Mouse (Mus musculus): ENCODE data around the gene Gkn1.

The Gkn1 gene

DNA sequence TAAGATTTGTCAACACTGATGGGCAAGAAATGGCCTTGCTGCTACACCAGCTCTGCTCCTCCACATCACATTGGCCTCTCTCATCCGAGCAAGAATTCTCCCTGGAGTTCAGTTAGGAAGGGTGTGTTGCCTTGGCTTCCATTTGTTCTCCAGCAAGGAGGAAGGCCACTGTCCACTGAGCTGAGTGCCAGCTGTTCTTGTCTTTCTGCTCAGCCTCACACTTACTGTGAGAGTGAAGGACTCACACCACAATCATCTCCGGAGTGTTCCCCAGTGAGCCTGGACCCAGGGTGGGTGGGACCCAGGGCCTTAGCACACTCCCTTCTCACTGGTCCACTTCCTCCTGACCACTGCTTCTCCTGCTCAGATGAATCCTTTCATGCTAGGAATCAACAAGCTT, 23.8 kb downstream of the Gkn1 start:
- DNase-seq (ENCODE audit: low read depth, low spot score), result no peak

DNA sequence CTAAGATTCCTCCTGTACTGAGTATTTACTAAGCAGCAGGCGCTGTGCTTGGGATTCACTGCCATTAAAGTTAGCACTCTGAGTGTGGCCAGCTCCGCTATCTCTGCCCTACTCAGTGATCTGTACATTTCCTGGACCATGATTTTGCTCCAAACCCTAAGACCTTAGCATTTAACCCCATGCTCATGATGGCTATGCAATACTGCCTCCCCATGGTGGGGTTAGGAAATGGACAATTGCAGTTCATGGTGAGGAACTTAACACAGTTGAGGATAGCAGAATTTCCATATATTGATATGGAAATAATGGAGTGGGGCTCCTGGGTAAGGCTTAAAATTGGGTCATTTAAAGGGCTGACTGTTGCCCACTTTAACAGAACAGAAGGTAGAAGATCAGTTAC, 27.4 kb downstream of the Gkn1 start:
- peak; percentile 27 for DNase-seq (ENCODE audit: low read depth, low spot score)

DNA sequence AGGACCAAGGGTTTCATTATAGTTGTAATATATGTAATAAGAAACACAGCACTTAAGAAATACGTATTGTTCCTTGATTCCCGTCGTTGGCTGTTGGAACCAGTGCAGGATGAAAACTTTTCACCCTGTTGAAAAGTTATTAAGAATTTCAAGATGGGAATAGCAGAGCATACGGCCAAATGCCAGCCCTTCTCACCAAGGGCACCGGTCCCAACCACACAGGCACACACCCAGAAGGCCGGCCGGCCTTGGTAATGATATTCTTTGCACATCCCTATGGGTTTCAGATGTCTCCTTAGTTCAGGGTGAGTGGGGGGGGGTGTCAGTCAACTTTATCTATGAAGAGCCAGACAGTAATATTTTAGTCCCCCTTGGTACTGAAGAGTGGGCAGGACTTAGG, 32.1 kb downstream of the Gkn1 start:
- DNase-seq (ENCODE audit: low read depth, low spot score), result no peak

- DNase-seq (ENCODE audit: low read depth, low spot score), result no peak
Measured at GRCm38 (mm10) chr6:87316966-87317365, 33.8 kb downstream of the Gkn1 start.

GRCm38 (mm10) chr6:87312761-87313160, 38.0 kb downstream of the Gkn1 start:
- DNase-seq (ENCODE audit: low read depth, low spot score), result no peak

- DNase-seq (ENCODE audit: low read depth, low spot score), result no peak
Measured at GRCm38 (mm10) chr6:87304486-87304885, 46.3 kb downstream of the Gkn1 start.

GRCm38 (mm10) chr6:87302746-87303145, 48.0 kb downstream of the Gkn1 start:
- no peak for DNase-seq (ENCODE audit: low read depth, low spot score)

DNA sequence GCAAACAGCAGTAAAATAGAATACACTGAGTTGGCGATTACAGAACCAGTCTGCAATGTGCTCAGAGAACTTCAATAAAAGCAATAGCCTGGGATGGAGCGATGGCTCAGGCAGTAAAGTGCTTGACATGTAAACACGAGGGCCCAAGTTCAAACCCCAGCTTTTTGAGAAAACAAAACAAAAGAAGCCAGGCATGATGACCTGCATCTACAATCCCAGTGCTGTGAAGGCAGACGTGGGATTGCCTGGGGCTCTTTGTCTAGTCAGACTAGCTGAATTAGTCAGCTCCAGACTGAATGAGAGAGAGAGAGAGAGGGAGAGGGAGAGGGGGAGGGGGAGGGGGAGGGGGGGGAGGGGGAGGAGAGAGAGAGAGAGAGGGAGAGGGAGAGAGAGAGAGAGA, 48.8 kb downstream of the Gkn1 start:
- no peak for DNase-seq (ENCODE audit: low read depth, low spot score)
